ENCODE assay signal across 17 mouse cellular contexts in the genomic region with DNA sequence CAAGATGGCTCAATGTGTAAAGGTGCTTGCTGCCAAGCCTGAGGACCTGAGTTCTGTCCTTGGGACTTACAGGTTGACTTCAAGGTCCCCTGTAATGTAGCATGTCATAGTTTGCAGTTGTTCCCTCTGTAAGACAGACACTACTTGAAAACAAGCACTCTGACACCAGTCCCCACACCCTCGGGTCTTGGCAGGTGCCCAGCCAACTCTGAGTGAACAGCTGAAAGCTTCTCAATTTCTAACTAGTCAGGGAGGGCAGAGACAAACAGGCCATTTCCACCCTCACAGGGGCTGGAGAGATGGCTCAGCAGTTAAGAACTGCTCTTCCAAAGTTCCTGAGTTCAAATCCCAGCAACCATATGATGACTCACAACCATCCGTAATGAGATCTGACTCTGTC. TPM values are rescaled to one million over a fixed set of nuclear protein-coding genes. Genes with fewer than 3 reads are reported as not detected.
"Had no signal": no experiment of that assay in that cellular context is flagged by ENCODE, and none has a peak within 500 bp of the region (broad histone marks: within the 10 kb centered on the region; RNA-seq: fewer than 3 reads in every experiment).

No protein-coding gene starts in this region.

- H3K4me1 ChIP-seq: limb, embryonic 15.5 days; lung, embryonic 15.5 days; midbrain, embryonic 15.5 days; neural tube, embryonic 13.5 days had no signal

- H3K4me3 ChIP-seq: layer of hippocampus, adult 2 months; limb, embryonic 15.5 days; liver, embryonic 12.5 days; lung, embryonic 15.5 days; megakaryocyte, embryonic 14.5 days; midbrain, embryonic 15.5 days; neural tube, embryonic 13.5 days had no signal

- H3K9ac ChIP-seq: limb, embryonic 15.5 days; liver, embryonic 12.5 days; lung, embryonic 15.5 days; midbrain, embryonic 15.5 days; neural tube, embryonic 13.5 days had no signal

- H3K27ac ChIP-seq: layer of hippocampus, adult 2 months; limb, embryonic 15.5 days; liver, embryonic 12.5 days; lung, embryonic 15.5 days; midbrain, embryonic 15.5 days; neural tube, embryonic 13.5 days had no signal

- H3K36me3 ChIP-seq: limb, embryonic 15.5 days; liver, embryonic 12.5 days; lung, embryonic 15.5 days; midbrain, embryonic 15.5 days; neural tube, embryonic 13.5 days had no signal

- H3K4me2 ChIP-seq: limb, embryonic 15.5 days; liver, embryonic 12.5 days; lung, embryonic 15.5 days; midbrain, embryonic 11.5 days; midbrain, embryonic 15.5 days; neural tube, embryonic 13.5 days had no signal

- H3K9me3 ChIP-seq: limb, embryonic 15.5 days; liver, embryonic 12.5 days; lung, embryonic 15.5 days; megakaryocyte, embryonic 14.5 days; midbrain, embryonic 15.5 days; neural tube, embryonic 13.5 days had no signal

- H3K27me3 ChIP-seq: limb, embryonic 15.5 days; lung, embryonic 15.5 days; midbrain, embryonic 15.5 days; neural tube, embryonic 13.5 days had no signal

- DNase-seq: kidney, postnatal 10 days; kidney, postnatal 4 days; lung, postnatal 14 days; retina, postnatal 1 day; right cerebral cortex, postnatal 4 days; spleen, adult 18-20 months; thymus, adult 18-20 months; thymus, postnatal 14 days had no signal

RNA-seq across cellular contexts. Expression of a gene that starts 31.6 kb away (rescaled TPM):
- total RNA-seq: monocyte, adult 5-6 weeks had no signal
